15 mouse cellular contexts compared by ENCODE assay signal in genomic region chr13:51765369-51765768, GRCm38 (mm10). TPM values are rescaled to one million over a fixed set of nuclear protein-coding genes. Genes with fewer than 3 reads are reported as not detected.
DNase-seq lines count a peak whose midpoint lies in the region; ATAC-seq lines count a peak whose summit lies in the region.
"Had no signal": no experiment of that assay in that cellular context is flagged by ENCODE, and none has a peak within 500 bp of the region (broad histone marks: within the 10 kb centered on the region; RNA-seq: fewer than 3 reads in every experiment).

No protein-coding gene starts in this region.

- DNase-seq in spleen, postnatal 36 days (ENCODE audit: low spot score in 2 of 2) = peak; percentile 64 to 66
- no peak for DNase-seq in spleen, postnatal 10 days (ENCODE audit: low spot score in 2 of 2)
- DNase-seq in cerebellum, adult 11 months = no peak
- DNase-seq in lung, postnatal 4 days = no peak
- DNase-seq: adrenal gland, adult 8-10 months; cerebellum, adult 11-12 months; cerebellum, adult 9-10 months; cerebellum, postnatal 25 days; forebrain, postnatal 0 days; gastrocnemius, postnatal 14 days; heart, postnatal 36 days had no signal

- ATAC-seq in common myeloid progenitor, adult 5-6 weeks (replicated peaks; ENCODE audit: low read depth, poor library complexity, severe bottlenecking) = peak; percentile 55
- peak; percentile 21; the same call in 1 of the 2 replicates for ATAC-seq in megakaryocyte progenitor cell, adult 5-6 weeks (replicated peaks; ENCODE audit: poor library complexity)
- ATAC-seq: forebrain, embryonic 13.5 days; forebrain, postnatal 0 days; hindbrain, embryonic 16.5 days had no signal

RNA-seq across cellular contexts. Expression of gene Sema4d, which starts 28.2 kb away (rescaled TPM):
- 30.5 and 33.0 TPM in 2 replicates for total RNA-seq in common myeloid progenitor, adult 5-6 weeks (2017)
- total RNA-seq in megakaryocyte progenitor cell, adult 5-6 weeks (2015) = 25.4 and 27.1 TPM in 2 replicates
- 8.6 and 10.7 TPM in 2 replicates for total RNA-seq in megakaryocyte progenitor cell, adult 5-6 weeks (2017)

Comparison
In these comparisons a context has a peak if more than half of its experiments do, and no peak if none do; other contexts are left out.
1. DNase-seq: peak in spleen, postnatal 36 days (2 of 2); none in spleen, postnatal 10 days (0 of 2), cerebellum, adult 11 months (single experiment) and lung, postnatal 4 days (0 of 2).